Mouse (Mus musculus) limb, embryonic 15.5 days (tissue): ENCODE results near the gene Kcnh1. TPM values are rescaled to one million over a fixed set of nuclear protein-coding genes. Genes with fewer than 3 reads are reported as not detected.

Experiments used
- ATAC-seq: fragments of 200-750 bp; cut with Nextera tagmentation; 2 replicates; pipeline ENCODE4 v1.8.0; 2017; ENCODE audit warnings: low read depth, moderate TSS enrichment; ENCODE audit not compliant: insufficient number of reproducible peaks, low FRiP score, low TSS enrichment
- H3K27ac ChIP-seq: fragments of 300-500 bp; sonication (generic); 2 replicates; pipeline ENCODE4 v1.5.1; 2015; ENCODE audit warnings: moderate library complexity, mild to moderate bottlenecking, inconsistent platforms
- H3K27me3 ChIP-seq: fragments of 300-500 bp; sonication (generic); 2 replicates; pipeline ENCODE4 v1.6.1; 2015; ENCODE audit warnings: inconsistent platforms
- H3K36me3 ChIP-seq: fragments of 300-500 bp; sonication (generic); 2 replicates; pipeline ENCODE4 v1.6.1; 2015; ENCODE audit warnings: inconsistent platforms
- H3K4me1 ChIP-seq: fragments of 300-500 bp; sonication (generic); 2 replicates; pipeline ENCODE4 v1.6.1; 2015; ENCODE audit warnings: inconsistent platforms
- H3K4me2 ChIP-seq: fragments of 300-500 bp; sonication (generic); 2 replicates; pipeline ENCODE4 v1.6.1; 2015; ENCODE audit warnings: mild to moderate bottlenecking, inconsistent platforms
- H3K4me3 ChIP-seq: fragments of 300-500 bp; sonication (generic); 2 replicates; pipeline ENCODE4 v1.5.1; 2015; ENCODE audit warnings: mild to moderate bottlenecking, inconsistent platforms
- H3K9ac ChIP-seq: fragments of 300-500 bp; sonication (generic); 2 replicates; pipeline ENCODE4 v1.6.1; 2015; ENCODE audit warnings: inconsistent platforms
- H3K9me3 ChIP-seq: fragments of 300-500 bp; sonication (generic); 2 replicates; pipeline ENCODE4 v1.6.1; 2016; ENCODE audit warnings: inconsistent platforms
- WGBS: fragments of 180-500 bp; shearing (Covaris S2); methylation state at CpG from one replicate; pipeline ENCODE4 v1.1.7; 2015; 5-methylcytosine and 5-hydroxymethylcytosine counted together
- polyA plus RNA-seq: library from polyadenylated mRNA; unstranded; fragments of >200 nt; fragmentation: Nextera tagmentation; extraction: Ambion mirVana; gene quantifications from 2 replicates; pipeline ENCODE4 v1.2.1, GENCODE M21; 2015

Gene Kcnh1
- polyA plus RNA-seq, 1 experiment from 2014 or later: 0.61 TPM

GRCm38 (mm10) chr1:192269911-192270310, 79.3 kb downstream of the Kcnh1 start:
- Histone ChIP-seq H3K4me2 (no peak overlapping the region), H3K9ac (no peak overlapping the region), H3K27me3 (no peaks in the 10 kb centered on the region), H3K4me1 (no peaks in the 10 kb centered on the region), H3K9me3 (no peaks in the 10 kb centered on the region), H3K36me3 (no peaks in the 10 kb centered on the region), H3K27ac (no peak overlapping the region), H3K4me3 (no peak overlapping the region)
- 86% methylated on average over 9 of the region's 9 CpGs for WGBS
- ATAC-seq: no peak

GRCm38 (mm10) chr1:192277801-192278385, 87.3 kb downstream of the Kcnh1 start:
- 61% methylated on average over 5 of the region's 5 CpGs for WGBS
- H3K9ac ChIP-seq: no peak overlapping the region
- ATAC-seq: no peak
- no peaks in the 10 kb centered on the region for H3K27me3 ChIP-seq
- H3K36me3 ChIP-seq: no peaks in the 10 kb centered on the region
- no peak overlapping the region for H3K4me3 ChIP-seq
- no peak overlapping the region for H3K4me2 ChIP-seq
- H3K27ac ChIP-seq: no peak overlapping the region
- H3K4me1 ChIP-seq: no peaks in the 10 kb centered on the region
- H3K9me3 ChIP-seq: no peaks in the 10 kb centered on the region

- H3K4me1 ChIP-seq: no peaks in the 10 kb centered on the region
- no peak overlapping the region for H3K27ac ChIP-seq
- no peaks in the 10 kb centered on the region for H3K9me3 ChIP-seq
- H3K27me3 ChIP-seq: no peaks in the 10 kb centered on the region
- H3K36me3 ChIP-seq: no peaks in the 10 kb centered on the region
- H3K4me3 ChIP-seq: no peak overlapping the region
- no peak overlapping the region for H3K4me2 ChIP-seq
- WGBS: 52% methylated on average over 3 of the region's 3 CpGs
- no peak for ATAC-seq
- no peak overlapping the region for H3K9ac ChIP-seq
Observed at GRCm38 (mm10) chr1:192284340-192284739, 93.8 kb downstream of the Kcnh1 start.

GRCm38 (mm10) chr1:192284950-192285349, 94.4 kb downstream of the Kcnh1 start:
- 62% methylated on average over 3 of the region's 3 CpGs for WGBS
- H3K27me3 ChIP-seq: no peaks in the 10 kb centered on the region
- no peak overlapping the region for H3K9ac ChIP-seq
- H3K4me2 ChIP-seq: no peak overlapping the region
- ATAC-seq: no peak
- H3K36me3 ChIP-seq: no peaks in the 10 kb centered on the region
- no peak overlapping the region for H3K4me3 ChIP-seq
- no peak overlapping the region for H3K27ac ChIP-seq
- H3K4me1 ChIP-seq: no peaks in the 10 kb centered on the region
- H3K9me3 ChIP-seq: no peaks in the 10 kb centered on the region

- no peaks in the 10 kb centered on the region for H3K9me3 ChIP-seq
- H3K27me3 ChIP-seq: no peaks in the 10 kb centered on the region
- H3K4me1 ChIP-seq: no peaks in the 10 kb centered on the region
- no peak overlapping the region for H3K4me3 ChIP-seq
- 76% methylated on average over 8 of the region's 8 CpGs for WGBS
- no peak overlapping the region for H3K27ac ChIP-seq
- no peak overlapping the region for H3K4me2 ChIP-seq
- H3K9ac ChIP-seq: no peak overlapping the region
- no peak for ATAC-seq
- H3K36me3 ChIP-seq: no peaks in the 10 kb centered on the region
Observed at GRCm38 (mm10) chr1:192288456-192288855, 97.9 kb downstream of the Kcnh1 start.

GRCm38 (mm10) chr1:192291286-192291685, 100.7 kb downstream of the Kcnh1 start:
- no peaks in the 10 kb centered on the region for H3K9me3 ChIP-seq
- H3K4me2 ChIP-seq: no peak overlapping the region
- H3K4me3 ChIP-seq: no peak overlapping the region
- H3K4me1 ChIP-seq: no peaks in the 10 kb centered on the region
- H3K36me3 ChIP-seq: no peaks in the 10 kb centered on the region
- H3K9ac ChIP-seq: no peak overlapping the region
- H3K27me3 ChIP-seq: no peaks in the 10 kb centered on the region
- no peak overlapping the region for H3K27ac ChIP-seq
- no peak for ATAC-seq
- 53% methylated on average over 3 of the region's 3 CpGs for WGBS

GRCm38 (mm10) chr1:192293391-192293790, 102.8 kb downstream of the Kcnh1 start:
- Histone ChIP-seq H3K9me3 (no peaks in the 10 kb centered on the region), H3K4me2 (no peak overlapping the region), H3K36me3 (no peaks in the 10 kb centered on the region), H3K4me3 (no peak overlapping the region), H3K27me3 (no peaks in the 10 kb centered on the region), H3K9ac (no peak overlapping the region), H3K27ac (no peak overlapping the region), H3K4me1 (no peaks in the 10 kb centered on the region)
- 53% methylated on average over 3 of the region's 4 CpGs for WGBS
- no peak for ATAC-seq

- ATAC-seq: no peak
- no peaks in the 10 kb centered on the region for H3K36me3 ChIP-seq
- WGBS: 85% methylated on average over 3 of the region's 3 CpGs
- H3K27me3 ChIP-seq: no peaks in the 10 kb centered on the region
- no peak overlapping the region for H3K4me2 ChIP-seq
- no peak overlapping the region for H3K27ac ChIP-seq
- H3K9ac ChIP-seq: no peak overlapping the region
- H3K4me3 ChIP-seq: no peak overlapping the region
- no peaks in the 10 kb centered on the region for H3K4me1 ChIP-seq
- H3K9me3 ChIP-seq: no peaks in the 10 kb centered on the region
Observed at GRCm38 (mm10) chr1:192293921-192294320, 103.3 kb downstream of the Kcnh1 start.

- Histone ChIP-seq H3K36me3 (no peaks in the 10 kb centered on the region), H3K4me3 (no peak overlapping the region), H3K4me1 (no peaks in the 10 kb centered on the region), H3K27ac (no peak overlapping the region), H3K4me2 (no peak overlapping the region), H3K27me3 (no peaks in the 10 kb centered on the region), H3K9me3 (no peaks in the 10 kb centered on the region), H3K9ac (no peak overlapping the region)
- no peak for ATAC-seq
- 65% methylated on average over 11 of the region's 11 CpGs for WGBS
Observed at GRCm38 (mm10) chr1:192295243-192295860, 104.8 kb downstream of the Kcnh1 start.

- H3K4me3 ChIP-seq: no peak overlapping the region
- H3K27ac ChIP-seq: no peak overlapping the region
- ATAC-seq: no peak
- no peaks in the 10 kb centered on the region for H3K9me3 ChIP-seq
- H3K4me1 ChIP-seq: no peaks in the 10 kb centered on the region
- no peaks in the 10 kb centered on the region for H3K27me3 ChIP-seq
- no peak overlapping the region for H3K9ac ChIP-seq
- no peaks in the 10 kb centered on the region for H3K36me3 ChIP-seq
- H3K4me2 ChIP-seq: no peak overlapping the region
Observed at GRCm38 (mm10) chr1:192295902-192296301, 105.3 kb downstream of the Kcnh1 start.

GRCm38 (mm10) chr1:192297481-192298128, 107.0 kb downstream of the Kcnh1 start:
- no peak overlapping the region for H3K4me2 ChIP-seq
- no peaks in the 10 kb centered on the region for H3K27me3 ChIP-seq
- no peak overlapping the region for H3K4me3 ChIP-seq
- no peaks in the 10 kb centered on the region for H3K4me1 ChIP-seq
- ATAC-seq: no peak
- no peak overlapping the region for H3K9ac ChIP-seq
- H3K36me3 ChIP-seq: no peaks in the 10 kb centered on the region
- WGBS: 65% methylated on average over 5 of the region's 5 CpGs
- no peaks in the 10 kb centered on the region for H3K9me3 ChIP-seq
- no peak overlapping the region for H3K27ac ChIP-seq

- WGBS: 77% methylated on average over 7 of the region's 7 CpGs
- H3K4me3 ChIP-seq: no peak overlapping the region
- H3K27ac ChIP-seq: no peak overlapping the region
- no peak overlapping the region for H3K9ac ChIP-seq
- no peaks in the 10 kb centered on the region for H3K9me3 ChIP-seq
- H3K4me2 ChIP-seq: no peak overlapping the region
- H3K27me3 ChIP-seq: no peaks in the 10 kb centered on the region
- H3K36me3 ChIP-seq: no peaks in the 10 kb centered on the region
- ATAC-seq: no peak
- H3K4me1 ChIP-seq: no peaks in the 10 kb centered on the region
Observed at GRCm38 (mm10) chr1:192300417-192300816, 109.8 kb downstream of the Kcnh1 start.
